Mouse (Mus musculus): ENCODE measurements around the gene Olfr1424.

Olfr1424 gene

GRCm38 (mm10) chr19:12037727-12038126 is 24.8 kb downstream of the Olfr1424 start:
- H3K9me3 ChIP-seq (ENCODE audit: low read length): peaks cover 5% of the 10 kb centered on the region
- no peaks in the 10 kb centered on the region for H3K27me3 ChIP-seq (ENCODE audit: insufficient read depth, low read length)
- H3K4me1 ChIP-seq (replicated peaks; ENCODE audit: low read depth, low read length): no peaks in the 10 kb centered on the region
- no peaks in the 10 kb centered on the region for H3K36me3 ChIP-seq (ENCODE audit: insufficient read depth, low read length)
- TF ChIP-seq NANOG (IDR thresholded peaks at IDR 0.05; ENCODE audit: borderline replicate concordance, low read length) (no peak), CTCF (conservative IDR thresholded peaks at IDR 0.05; ENCODE audit: low read length) (no peak), POU5F1 (IDR thresholded peaks at IDR 0.05; ENCODE audit: borderline replicate concordance, low read length) (no peak)
- no peak overlapping the region for H3K4me3 ChIP-seq (replicated peaks; ENCODE audit: low read length)

- Histone ChIP-seq H3K4me3 (replicated peaks; ENCODE audit: low read length) (no peak overlapping the region), H3K9me3 (ENCODE audit: low read length) (no peaks in the 10 kb centered on the region), H3K27me3 (ENCODE audit: insufficient read depth, low read length) (no peaks in the 10 kb centered on the region), H3K36me3 (ENCODE audit: insufficient read depth, low read length) (no peaks in the 10 kb centered on the region), H3K4me1 (replicated peaks; ENCODE audit: low read depth, low read length) (peaks cover 3% of the 10 kb centered on the region)
- TF ChIP-seq CTCF (conservative IDR thresholded peaks at IDR 0.05; ENCODE audit: low read length) (no peak), NANOG (IDR thresholded peaks at IDR 0.05; ENCODE audit: borderline replicate concordance, low read length) (no peak), POU5F1 (IDR thresholded peaks at IDR 0.05; ENCODE audit: borderline replicate concordance, low read length) (no peak)
Observed at GRCm38 (mm10) chr19:12026606-12027005, 35.9 kb downstream of the Olfr1424 start.

GRCm38 (mm10) chr19:12025333-12025732 is 37.1 kb downstream of the Olfr1424 start:
- Histone ChIP-seq H3K4me3 (replicated peaks; ENCODE audit: low read length) (no peak overlapping the region), H3K4me1 (replicated peaks; ENCODE audit: low read depth, low read length) (peaks cover 9% of the 10 kb centered on the region), H3K9me3 (ENCODE audit: low read length) (no peaks in the 10 kb centered on the region), H3K36me3 (ENCODE audit: insufficient read depth, low read length) (no peaks in the 10 kb centered on the region), H3K27me3 (ENCODE audit: insufficient read depth, low read length) (no peaks in the 10 kb centered on the region)
- TF ChIP-seq POU5F1 (IDR thresholded peaks at IDR 0.05; ENCODE audit: borderline replicate concordance, low read length) (no peak), CTCF (conservative IDR thresholded peaks at IDR 0.05; ENCODE audit: low read length) (no peak), NANOG (IDR thresholded peaks at IDR 0.05; ENCODE audit: borderline replicate concordance, low read length) (no peak)

GRCm38 (mm10) chr19:12024149-12024548 is 38.3 kb downstream of the Olfr1424 start:
- Histone ChIP-seq H3K4me1 (replicated peaks; ENCODE audit: low read depth, low read length) (peaks cover 13% of the 10 kb centered on the region), H3K9me3 (ENCODE audit: low read length) (no peaks in the 10 kb centered on the region), H3K27me3 (ENCODE audit: insufficient read depth, low read length) (no peaks in the 10 kb centered on the region), H3K36me3 (ENCODE audit: insufficient read depth, low read length) (no peaks in the 10 kb centered on the region), H3K4me3 (replicated peaks; ENCODE audit: low read length) (no peak overlapping the region)
- TF ChIP-seq CTCF (conservative IDR thresholded peaks at IDR 0.05; ENCODE audit: low read length) (no peak), NANOG (IDR thresholded peaks at IDR 0.05; ENCODE audit: borderline replicate concordance, low read length) (no peak), POU5F1 (IDR thresholded peaks at IDR 0.05; ENCODE audit: borderline replicate concordance, low read length) (no peak)

- Histone ChIP-seq H3K36me3 (ENCODE audit: insufficient read depth, low read length) (no peaks in the 10 kb centered on the region), H3K9me3 (ENCODE audit: low read length) (no peaks in the 10 kb centered on the region), H3K4me1 (replicated peaks; ENCODE audit: low read depth, low read length) (peaks cover 41% of the 10 kb centered on the region), H3K4me3 (replicated peaks; ENCODE audit: low read length) (no peak overlapping the region), H3K27me3 (ENCODE audit: insufficient read depth, low read length) (peaks cover 10% of the 10 kb centered on the region)
- no peak for TF ChIP-seq POU5F1 (IDR thresholded peaks at IDR 0.05; ENCODE audit: borderline replicate concordance, low read length)
- no peak for TF ChIP-seq CTCF (conservative IDR thresholded peaks at IDR 0.05; ENCODE audit: low read length)
- no peak for TF ChIP-seq NANOG (IDR thresholded peaks at IDR 0.05; ENCODE audit: borderline replicate concordance, low read length)
Observed at GRCm38 (mm10) chr19:12016192-12016591, 46.3 kb downstream of the Olfr1424 start.

- no peaks in the 10 kb centered on the region for H3K9me3 ChIP-seq (ENCODE audit: low read length)
- TF ChIP-seq NANOG (IDR thresholded peaks at IDR 0.05; ENCODE audit: borderline replicate concordance, low read length) (no peak), CTCF (conservative IDR thresholded peaks at IDR 0.05; ENCODE audit: low read length) (peak; percentile 100)
- H3K4me1 ChIP-seq (replicated peaks; ENCODE audit: low read depth, low read length): peaks cover 39% of the 10 kb centered on the region
- H3K4me3 ChIP-seq (replicated peaks; ENCODE audit: low read length): no peak overlapping the region
- peaks cover 10% of the 10 kb centered on the region for H3K27me3 ChIP-seq (ENCODE audit: insufficient read depth, low read length)
- H3K36me3 ChIP-seq (ENCODE audit: insufficient read depth, low read length): no peaks in the 10 kb centered on the region
Observed at GRCm38 (mm10) chr19:12015708-12016107, 46.8 kb downstream of the Olfr1424 start.

- peaks cover 34% of the 10 kb centered on the region for H3K4me1 ChIP-seq (replicated peaks; ENCODE audit: low read depth, low read length)
- no peaks in the 10 kb centered on the region for H3K36me3 ChIP-seq (ENCODE audit: insufficient read depth, low read length)
- H3K4me3 ChIP-seq (replicated peaks; ENCODE audit: low read length): peak overlapping the region; percentile 89
- peaks cover 10% of the 10 kb centered on the region for H3K27me3 ChIP-seq (ENCODE audit: insufficient read depth, low read length)
- H3K9me3 ChIP-seq (ENCODE audit: low read length): no peaks in the 10 kb centered on the region
- TF ChIP-seq NANOG (IDR thresholded peaks at IDR 0.05; ENCODE audit: borderline replicate concordance, low read length) (no peak), POU5F1 (IDR thresholded peaks at IDR 0.05; ENCODE audit: borderline replicate concordance, low read length) (no peak)
Observed at GRCm38 (mm10) chr19:12013228-12013627, 49.3 kb downstream of the Olfr1424 start.

- TF ChIP-seq NANOG (IDR thresholded peaks at IDR 0.05; ENCODE audit: borderline replicate concordance, low read length) (no peak), POU5F1 (IDR thresholded peaks at IDR 0.05; ENCODE audit: borderline replicate concordance, low read length) (no peak), CTCF (conservative IDR thresholded peaks at IDR 0.05; ENCODE audit: low read length) (no peak)
- H3K9me3 ChIP-seq (ENCODE audit: low read length): no peaks in the 10 kb centered on the region
- peaks cover 33% of the 10 kb centered on the region for H3K4me1 ChIP-seq (replicated peaks; ENCODE audit: low read depth, low read length)
- peaks cover 10% of the 10 kb centered on the region for H3K27me3 ChIP-seq (ENCODE audit: insufficient read depth, low read length)
- H3K4me3 ChIP-seq (replicated peaks; ENCODE audit: low read length): peak overlapping the region; percentile 89
- no peaks in the 10 kb centered on the region for H3K36me3 ChIP-seq (ENCODE audit: insufficient read depth, low read length)
Observed at GRCm38 (mm10) chr19:12012615-12013014, 49.9 kb downstream of the Olfr1424 start.
